Mouse (Mus musculus) mouse embryonic stem cell (cell line): ENCODE measurements around the gene Trmt44.
"Not testable (repeated sequence)": the region's sequence is repeated elsewhere in the genome, so short reads cannot be mapped to it uniquely, and the experiment has no call there.

ENCODE experiments used
- in situ Hi-C, 2 experiments: fragments of 300-500 bp; cut with MboI; formaldehyde crosslinking; loops; 1 replicate in 1 of 2; 3 replicates in 1 of 2; pipeline ENCODE4 v1.14.3; 2019 to 2020; ENCODE audit warnings: low sequenced_read_pairs in 2 of 2, low pct_unique_long_range_greater_than_20kb in 1 of 2, mixed read lengths in 1 of 2; ENCODE audit not compliant: unreplicated experiment in 1 of 2

The Trmt44 gene

GRCm38 (mm10) chr5:35593272-35593671 lies 18.4 kb upstream of the Trmt44 start:
- in situ Hi-C loops = loop anchor here (10.0 kb wide), 3 partner anchors 102 to 292 kb away; no protein-coding TSS in a partner anchor

GRCm38 (mm10) chr5:35592824-35593223 lies 18.0 kb upstream of the Trmt44 start:
- in situ Hi-C loops = loop anchor here (10.0 kb wide), 3 partner anchors 102 to 292 kb away; no protein-coding TSS in a partner anchor

- in situ Hi-C loops = loop anchor here (10.0 kb wide), 3 partner anchors 103 to 293 kb away; no protein-coding TSS in a partner anchor
Observed at GRCm38 (mm10) chr5:35592081-35592736, 17.3 kb upstream of the Trmt44 start.

- in situ Hi-C loops = loop anchor here (10.0 kb wide), 3 partner anchors 103 to 293 kb away; no protein-coding TSS in a partner anchor
Observed at GRCm38 (mm10) chr5:35591497-35591896, 16.6 kb upstream of the Trmt44 start.

GRCm38 (mm10) chr5:35584259-35584658 lies 9.4 kb upstream of the Trmt44 start:
- in situ Hi-C loops = not testable (repeated sequence)

- in situ Hi-C loops = no loop called here
Observed at GRCm38 (mm10) chr5:35583221-35583783, 8.4 kb upstream of the Trmt44 start.

GRCm38 (mm10) chr5:35582445-35583220 lies 7.8 kb upstream of the Trmt44 start, which contains the start of gene Acox3:
TSS of gene Acox3 (plus strand) at chr5:35583040.
- in situ Hi-C loops = no loop called here

GRCm38 (mm10) chr5:35580156-35580922 lies 5.5 kb upstream of the Trmt44 start:
- in situ Hi-C loops = no loop called here

GRCm38 (mm10) chr5:35579247-35579893 lies 4.5 kb upstream of the Trmt44 start:
- in situ Hi-C loops = no loop called here

- in situ Hi-C loops = no loop called here
Observed at GRCm38 (mm10) chr5:35578411-35578810, 3.5 kb upstream of the Trmt44 start.

GRCm38 (mm10) chr5:35576409-35577020 lies 1.6 kb upstream of the Trmt44 start:
- in situ Hi-C loops = no loop called here

GRCm38 (mm10) chr5:35571546-35571945 lies 3.3 kb downstream of the Trmt44 start:
- in situ Hi-C loops = no loop called here

GRCm38 (mm10) chr5:35566632-35567031 lies 8.2 kb downstream of the Trmt44 start:
- in situ Hi-C loops = no loop called here

GRCm38 (mm10) chr5:35565217-35565616 lies 9.7 kb downstream of the Trmt44 start:
- in situ Hi-C loops = no loop called here

GRCm38 (mm10) chr5:35563449-35563848 lies 11.4 kb downstream of the Trmt44 start:
- in situ Hi-C loops = no loop called here

GRCm38 (mm10) chr5:35562616-35563015 lies 12.3 kb downstream of the Trmt44 start:
- in situ Hi-C loops = no loop called here

- in situ Hi-C loops = no loop called here
Observed at GRCm38 (mm10) chr5:35559447-35559846, 15.4 kb downstream of the Trmt44 start.
